Mouse (Mus musculus): Measurements from ENCODE around the gene Nol9.

- TF ChIP-seq POLR2A (IDR thresholded peaks at IDR 0.05; ENCODE audit: borderline replicate concordance, extremely low read depth, low read depth, low read length) (no peak), CTCF (IDR thresholded peaks at IDR 0.05; ENCODE audit: insufficient read depth, low read length) (no peak)
Measured at GRCm38 (mm10) chr4:152094233-152094632, 55.1 kb downstream of the Nol9 start.
